Mouse (Mus musculus): ENCODE data around the gene Dnm3. TPM values are rescaled to one million over a fixed set of nuclear protein-coding genes. Genes with fewer than 3 reads are reported as not detected.

The Dnm3 gene
- polyA plus RNA-seq, 1 experiment = 1.0 TPM

DNA sequence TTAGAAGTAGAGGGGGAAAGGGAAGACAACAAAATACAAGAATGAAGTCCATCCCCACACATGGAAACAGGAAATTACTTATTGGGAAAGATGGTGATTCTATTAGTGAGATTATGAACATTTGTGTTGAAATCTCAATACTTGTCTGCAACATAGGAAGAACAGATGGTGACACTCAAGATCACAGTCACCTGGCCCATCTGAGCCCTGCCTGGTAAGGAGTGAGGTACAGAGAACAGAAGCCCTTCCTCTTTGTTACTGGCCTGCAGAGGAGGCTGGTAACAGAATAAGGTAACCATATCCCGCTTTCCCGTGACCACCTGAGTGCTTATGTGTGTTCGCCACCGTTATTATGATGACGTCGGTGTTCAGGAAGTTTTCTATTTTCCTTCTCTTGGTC lies 21.0 kb downstream of the Dnm3 start:
- Histone ChIP-seq H3K4me3 (ENCODE audit: low read depth, low read length) (no peak overlapping the region), H3K27ac (ENCODE audit: insufficient read depth, low read depth, low read length) (no peak overlapping the region), H3K36me3 (ENCODE audit: control insufficient read depth, insufficient read depth, low read length) (no peaks in the 10 kb centered on the region), H3K27me3 (ENCODE audit: control insufficient read depth, insufficient read depth, low read length) (no peaks in the 10 kb centered on the region), H3K4me1 (ENCODE audit: control insufficient read depth, insufficient read depth, insufficient read length, low read length) (no peaks in the 10 kb centered on the region)
- TF ChIP-seq POLR2A (IDR thresholded peaks at IDR 0.05; ENCODE audit: low read depth, low read length) (no peak), CTCF (IDR thresholded peaks at IDR 0.05; ENCODE audit: extremely low read depth, insufficient read length, insufficient replicate concordance, low read depth, low read length) (no peak)
- 93% methylated on average over 6 of the region's 6 CpGs for WGBS

DNA sequence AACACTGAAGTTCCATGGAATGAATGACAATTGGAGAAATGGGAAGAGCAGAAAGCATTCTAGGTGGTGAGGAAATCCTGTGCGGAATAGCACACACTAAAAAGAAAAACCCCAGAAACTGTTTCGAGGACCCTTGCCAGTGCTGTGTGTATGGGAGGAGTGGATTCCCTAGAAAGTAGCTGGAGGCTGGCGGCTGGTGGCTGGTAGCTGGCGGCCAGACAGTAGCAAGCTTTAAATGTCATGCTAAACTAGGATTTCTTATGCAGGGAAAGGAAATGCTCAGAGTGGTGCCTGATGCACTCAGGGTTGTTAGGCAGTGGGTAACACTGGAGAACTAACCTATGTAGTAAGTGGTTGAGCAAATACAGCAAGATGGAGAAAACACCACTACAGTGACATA lies 21.4 kb downstream of the Dnm3 start:
- TF ChIP-seq CTCF (IDR thresholded peaks at IDR 0.05; ENCODE audit: extremely low read depth, insufficient read length, insufficient replicate concordance, low read depth, low read length) (no peak), POLR2A (IDR thresholded peaks at IDR 0.05; ENCODE audit: low read depth, low read length) (no peak)
- no peak overlapping the region for H3K4me3 ChIP-seq (ENCODE audit: low read depth, low read length)
- H3K27me3 ChIP-seq (ENCODE audit: control insufficient read depth, insufficient read depth, low read length) = no peaks in the 10 kb centered on the region
- WGBS = 86% methylated on average over 4 of the region's 4 CpGs
- H3K4me1 ChIP-seq (ENCODE audit: control insufficient read depth, insufficient read depth, insufficient read length, low read length) = no peaks in the 10 kb centered on the region
- no peak overlapping the region for H3K27ac ChIP-seq (ENCODE audit: insufficient read depth, low read depth, low read length)
- H3K36me3 ChIP-seq (ENCODE audit: control insufficient read depth, insufficient read depth, low read length) = no peaks in the 10 kb centered on the region

DNA sequence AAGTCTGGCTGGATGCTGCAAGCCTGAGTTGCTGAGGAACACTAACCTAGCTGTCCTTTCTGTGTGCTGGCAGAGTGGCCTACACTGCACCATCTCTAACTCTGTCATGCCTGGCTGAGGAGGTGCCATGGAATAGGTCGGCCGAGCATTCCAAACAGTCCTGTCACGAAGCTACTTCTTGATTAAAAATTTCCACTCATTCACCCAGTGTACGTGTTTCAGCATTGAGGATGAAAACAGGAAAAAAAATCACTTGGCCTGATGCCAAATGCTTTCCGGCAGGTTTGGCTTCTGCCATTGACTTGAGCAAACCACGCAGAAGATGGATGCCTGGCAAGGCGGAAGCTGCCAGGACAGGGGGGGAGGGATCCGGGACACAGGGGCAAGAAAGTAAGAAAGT lies 24.3 kb downstream of the Dnm3 start:
- TF ChIP-seq POLR2A (IDR thresholded peaks at IDR 0.05; ENCODE audit: low read depth, low read length) = no peak
- no peak for TF ChIP-seq CTCF (IDR thresholded peaks at IDR 0.05; ENCODE audit: extremely low read depth, insufficient read length, insufficient replicate concordance, low read depth, low read length)
- Histone ChIP-seq H3K27me3 (ENCODE audit: control insufficient read depth, insufficient read depth, low read length) (no peaks in the 10 kb centered on the region), H3K36me3 (ENCODE audit: control insufficient read depth, insufficient read depth, low read length) (no peaks in the 10 kb centered on the region), H3K4me3 (ENCODE audit: low read depth, low read length) (no peak overlapping the region), H3K4me1 (ENCODE audit: control insufficient read depth, insufficient read depth, insufficient read length, low read length) (no peaks in the 10 kb centered on the region), H3K27ac (ENCODE audit: insufficient read depth, low read depth, low read length) (no peak overlapping the region)
- 44% methylated on average over 8 of the region's 8 CpGs for WGBS

DNA sequence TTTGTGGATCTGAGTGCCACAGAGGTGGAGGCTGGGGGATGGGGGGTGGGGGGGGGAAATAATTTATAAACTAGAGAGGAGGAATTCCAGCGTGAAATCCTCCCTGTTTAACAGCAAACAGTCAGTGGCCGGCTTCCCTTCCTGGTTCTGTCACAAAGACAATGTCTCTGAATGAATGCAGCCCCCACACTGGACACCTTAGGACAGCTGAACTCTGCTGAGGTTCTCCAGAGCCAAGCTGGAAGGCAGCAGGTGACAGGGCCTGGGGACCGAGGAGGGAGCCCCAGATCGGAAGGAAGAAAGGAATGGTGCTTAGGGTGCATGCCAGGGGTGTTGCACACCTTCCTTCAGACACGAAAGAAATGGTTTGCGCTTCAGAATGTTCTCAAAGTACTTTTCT lies 24.8 kb downstream of the Dnm3 start:
- Histone ChIP-seq H3K27ac (ENCODE audit: insufficient read depth, low read depth, low read length) (no peak overlapping the region), H3K27me3 (ENCODE audit: control insufficient read depth, insufficient read depth, low read length) (no peaks in the 10 kb centered on the region), H3K4me1 (ENCODE audit: control insufficient read depth, insufficient read depth, insufficient read length, low read length) (no peaks in the 10 kb centered on the region), H3K36me3 (ENCODE audit: control insufficient read depth, insufficient read depth, low read length) (no peaks in the 10 kb centered on the region), H3K4me3 (ENCODE audit: low read depth, low read length) (no peak overlapping the region)
- TF ChIP-seq CTCF (IDR thresholded peaks at IDR 0.05; ENCODE audit: extremely low read depth, insufficient read length, insufficient replicate concordance, low read depth, low read length) (no peak), POLR2A (IDR thresholded peaks at IDR 0.05; ENCODE audit: low read depth, low read length) (no peak)
- WGBS = 72% methylated on average over 6 of the region's 6 CpGs

DNA sequence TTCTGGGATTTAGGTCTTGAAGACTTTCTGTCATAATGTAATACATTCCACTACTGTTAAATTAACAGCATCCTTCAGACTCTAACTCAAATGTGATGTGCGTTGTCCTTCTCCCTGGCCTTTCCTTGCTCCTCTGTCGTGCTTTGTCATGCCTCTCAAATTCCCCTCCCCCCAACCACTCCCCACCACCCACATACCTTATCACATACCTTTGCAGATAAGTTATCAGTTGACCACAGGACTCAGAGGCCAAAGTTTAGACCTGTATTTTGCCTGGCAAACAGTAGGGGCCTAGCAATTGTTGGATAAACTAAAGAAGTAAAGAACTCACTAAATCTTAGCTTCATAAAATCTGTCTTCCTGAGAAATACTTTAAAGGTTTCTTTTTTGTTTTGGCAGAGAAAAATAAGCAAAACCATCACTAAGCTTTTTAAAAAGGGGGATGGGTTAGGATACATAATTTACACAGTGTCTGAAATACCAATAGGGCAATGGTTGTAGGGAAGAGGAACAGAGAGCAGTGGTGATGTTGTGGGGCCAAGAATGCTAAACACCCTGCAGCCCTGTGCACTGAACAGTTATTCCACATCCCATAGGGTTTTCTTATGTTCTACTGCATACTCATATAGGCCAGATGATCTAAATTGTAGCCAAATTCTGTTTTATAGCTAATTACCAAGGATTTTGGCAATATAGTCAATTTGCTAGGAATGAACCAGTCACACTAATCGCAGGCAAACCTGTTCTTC lies 28.5 kb downstream of the Dnm3 start:
- no peak for TF ChIP-seq POLR2A (IDR thresholded peaks at IDR 0.05; ENCODE audit: low read depth, low read length)
- TF ChIP-seq CTCF (IDR thresholded peaks at IDR 0.05; ENCODE audit: extremely low read depth, insufficient read length, insufficient replicate concordance, low read depth, low read length) = no peak
- no peaks in the 10 kb centered on the region for H3K27me3 ChIP-seq (ENCODE audit: control insufficient read depth, insufficient read depth, low read length)
- no peaks in the 10 kb centered on the region for H3K4me1 ChIP-seq (ENCODE audit: control insufficient read depth, insufficient read depth, insufficient read length, low read length)
- 48% methylated on average over 3 of the region's 3 CpGs for WGBS
- no peak overlapping the region for H3K27ac ChIP-seq (ENCODE audit: insufficient read depth, low read depth, low read length)
- H3K36me3 ChIP-seq (ENCODE audit: control insufficient read depth, insufficient read depth, low read length) = no peaks in the 10 kb centered on the region
- H3K4me3 ChIP-seq (ENCODE audit: low read depth, low read length) = no peak overlapping the region

DNA sequence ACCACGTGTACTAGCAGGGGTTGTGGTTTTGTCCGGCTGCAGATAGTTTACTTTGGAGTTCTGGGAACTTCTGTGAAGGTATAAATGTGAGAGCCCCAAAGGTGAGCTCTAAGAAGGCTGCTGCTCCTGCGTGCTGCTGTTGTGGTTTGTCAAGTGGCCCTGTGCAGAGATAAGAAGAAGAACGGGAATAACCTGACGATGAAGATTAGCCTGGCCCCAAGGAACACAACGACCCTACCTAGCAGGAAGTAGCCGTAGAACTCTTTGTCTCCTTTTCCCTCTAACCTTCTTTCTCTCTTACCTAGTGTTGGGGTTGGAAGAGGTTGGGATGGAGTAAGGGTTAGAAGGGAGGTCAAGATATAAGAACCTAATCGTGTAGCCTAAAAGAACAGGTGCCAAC lies 33.0 kb downstream of the Dnm3 start:
- H3K4me1 ChIP-seq (ENCODE audit: control insufficient read depth, insufficient read depth, insufficient read length, low read length) = no peaks in the 10 kb centered on the region
- no peak overlapping the region for H3K27ac ChIP-seq (ENCODE audit: insufficient read depth, low read depth, low read length)
- no peaks in the 10 kb centered on the region for H3K27me3 ChIP-seq (ENCODE audit: control insufficient read depth, insufficient read depth, low read length)
- TF ChIP-seq POLR2A (IDR thresholded peaks at IDR 0.05; ENCODE audit: low read depth, low read length) (no peak), CTCF (IDR thresholded peaks at IDR 0.05; ENCODE audit: extremely low read depth, insufficient read length, insufficient replicate concordance, low read depth, low read length) (no peak)
- no peak overlapping the region for H3K4me3 ChIP-seq (ENCODE audit: low read depth, low read length)
- no peaks in the 10 kb centered on the region for H3K36me3 ChIP-seq (ENCODE audit: control insufficient read depth, insufficient read depth, low read length)
- 35% methylated on average over 8 of the region's 8 CpGs for WGBS

DNA sequence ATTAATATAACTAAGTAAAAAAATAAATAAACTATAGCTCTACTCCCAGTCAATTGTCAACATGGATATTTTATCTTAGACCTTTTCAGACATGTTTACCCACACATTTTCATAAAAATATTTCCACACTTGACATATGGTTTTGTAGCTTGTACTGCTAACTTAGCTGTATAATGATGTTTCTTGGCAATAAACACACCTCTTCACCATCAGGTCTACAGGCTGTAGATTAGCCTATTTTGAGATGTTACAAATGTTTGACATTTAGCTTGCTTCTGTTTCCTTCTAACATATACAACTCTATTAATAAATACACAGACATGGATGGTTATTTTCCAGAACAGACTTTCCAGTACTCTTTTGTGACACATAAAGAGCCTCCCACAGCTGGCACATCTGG lies 38.3 kb downstream of the Dnm3 start:
- Histone ChIP-seq H3K27me3 (ENCODE audit: control insufficient read depth, insufficient read depth, low read length) (no peaks in the 10 kb centered on the region), H3K4me1 (ENCODE audit: control insufficient read depth, insufficient read depth, insufficient read length, low read length) (no peaks in the 10 kb centered on the region), H3K4me3 (ENCODE audit: low read depth, low read length) (no peak overlapping the region), H3K36me3 (ENCODE audit: control insufficient read depth, insufficient read depth, low read length) (no peaks in the 10 kb centered on the region), H3K27ac (ENCODE audit: insufficient read depth, low read depth, low read length) (no peak overlapping the region)
- no peak for TF ChIP-seq POLR2A (IDR thresholded peaks at IDR 0.05; ENCODE audit: low read depth, low read length)
- no peak for TF ChIP-seq CTCF (IDR thresholded peaks at IDR 0.05; ENCODE audit: extremely low read depth, insufficient read length, insufficient replicate concordance, low read depth, low read length)

All from small intestine, adult 2 months (tissue).